Comparison of ENCODE assay signal across 9 mouse cellular contexts in genomic region chr5:142384911-142385660, GRCm38 (mm10). TPM values are rescaled to one million over a fixed set of nuclear protein-coding genes. Genes with fewer than 3 reads are reported as not detected.
DNase-seq lines count a peak whose midpoint lies in the region; ATAC-seq and TF ChIP-seq lines count a peak whose summit lies in the region.
"Had no signal": no experiment of that assay in that cellular context is flagged by ENCODE, and none has a peak within 500 bp of the region (broad histone marks: within the 10 kb centered on the region; RNA-seq: fewer than 3 reads in every experiment).

No protein-coding gene starts in this region.

- peak overlapping the region; percentile 36; the same call in 1 of the 2 replicates for H3K27ac ChIP-seq in left cerebral cortex, adult 2 months
- peak overlapping the region; percentile 92 for H3K27ac ChIP-seq in embryonic facial prominence, embryonic 15.5 days (replicated peaks)
- peak overlapping the region; percentile 33 to 37; a peak in 1 of 4 replicates for H3K27ac ChIP-seq in heart, embryonic 14.5 days (replicated peaks in 1 of 2; ENCODE audit: control insufficient read depth in 1 of 2, insufficient read depth in 1 of 2, low read depth in 2 of 2, low read length in 2 of 2)
- H3K27ac ChIP-seq: macrophage had no signal

- no peak for TF ChIP-seq CTCF in left cerebral cortex, adult 2 months (IDR thresholded peaks at IDR 0.05)

- no peaks in the 10 kb centered on the region for H3K27me3 ChIP-seq in embryonic facial prominence, embryonic 15.5 days
- H3K27me3 ChIP-seq in heart, embryonic 14.5 days (ENCODE audit: control insufficient read depth, insufficient read depth, low read length): no peaks in the 10 kb centered on the region

- 15% methylated on average over 23 of the region's 23 CpGs for WGBS in embryonic facial prominence, embryonic 15.5 days
- WGBS in heart, embryonic 14.5 days: 36% methylated on average over 22 of the region's 23 CpGs

- no peak overlapping the region for H3K4me3 ChIP-seq in left cerebral cortex, adult 2 months
- no peak overlapping the region for H3K4me3 ChIP-seq in embryonic facial prominence, embryonic 15.5 days (replicated peaks)
- no peak overlapping the region for H3K4me3 ChIP-seq in heart, embryonic 14.5 days (ENCODE audit: control insufficient read depth in 1 of 2, insufficient read depth in 1 of 2, low read depth in 1 of 2, low read length in 2 of 2)

- no peaks in the 10 kb centered on the region for H3K36me3 ChIP-seq in embryonic facial prominence, embryonic 15.5 days
- no peaks in the 10 kb centered on the region for H3K36me3 ChIP-seq in heart, embryonic 14.5 days (ENCODE audit: control insufficient read depth, insufficient read depth, low read length)

- H3K4me1 ChIP-seq in embryonic facial prominence, embryonic 15.5 days: peaks cover 50% of the 10 kb centered on the region
- H3K4me1 ChIP-seq in heart, embryonic 14.5 days (ENCODE audit: control insufficient read depth in 2 of 2, insufficient read depth in 2 of 2, low read length in 2 of 2): peaks cover 6 to 12% of the 10 kb centered on the region in 2 experiments; a peak in 3 of 4 replicates

- no peaks in the 10 kb centered on the region for H3K9me3 ChIP-seq in embryonic facial prominence, embryonic 15.5 days (replicated peaks)
- no peaks in the 10 kb centered on the region for H3K9me3 ChIP-seq in heart, embryonic 14.5 days (ENCODE audit: control insufficient read depth, low read length)

- intact Hi-C loops in left cerebral cortex, adult 2 months (cut with DNase I): no loop called here

- H3K9ac ChIP-seq in embryonic facial prominence, embryonic 15.5 days: no peak overlapping the region
- no peak overlapping the region for H3K9ac ChIP-seq in heart, embryonic 14.5 days (ENCODE audit: low read length)

- ATAC-seq in embryonic facial prominence, embryonic 15.5 days (ENCODE audit: insufficient number of reproducible peaks, low FRiP score, low TSS enrichment, low read depth): 0 out of 2 replicates have a peak, but pooled peaks have one; percentile 31
- no peak for ATAC-seq in heart, embryonic 14.5 days (ENCODE audit: insufficient number of reproducible peaks, insufficient read depth, low FRiP score, low read depth)
- ATAC-seq in megakaryocyte, adult 5-6 weeks (ENCODE audit: poor library complexity, severe bottlenecking): peak; percentile 83
- no peak for ATAC-seq in inflammation-experienced regulatory T-cells, adult 6 months

- DNase-seq in left cerebral cortex, adult 2 months (ENCODE audit: extremely low spot score in 1 of 2, low spot score in 2 of 2): peak in 1 of 2 experiments; percentile 47
- DNase-seq in left cerebral cortex, adult 8-10 months (ENCODE audit: low spot score in 2 of 2): no peak
- DNase-seq in right cerebral cortex, postnatal 4 days: peak; percentile 40
- DNase-seq in frontal cortex, postnatal 14 days (ENCODE audit: low spot score in 2 of 2): no peak

- H3K4me2 ChIP-seq in embryonic facial prominence, embryonic 15.5 days (replicated peaks): peak overlapping the region; percentile 22; the same call in 1 of the 2 replicates
- H3K4me2 ChIP-seq in heart, embryonic 14.5 days (ENCODE audit: low read length): no peak overlapping the region

RNA-seq across cellular contexts. Expression of gene Foxk1, which starts 16.2 kb away (rescaled TPM):
- total RNA-seq in left cerebral cortex, adult 2 months (2021): 10 to 100 TPM; 40.4 to 46.1 TPM
- 10 to 100 TPM; 39.6 to 43.1 (median 42.7) TPM for total RNA-seq in left cerebral cortex, adult 8-10 months (2022)
- polyA plus RNA-seq in embryonic facial prominence, embryonic 15.5 days (2015; fragmentation: Nextera tagmentation; extraction: Ambion mirVana): 6.5 and 6.6 TPM in 2 replicates
- polyA plus RNA-seq in heart, embryonic 14.5 days (2014; fragmentation: Nextera tagmentation; extraction: Ambion mirVana): 3.9 and 5.3 TPM in 2 replicates
- 21.2 and 21.4 TPM in 2 replicates for total RNA-seq in megakaryocyte, adult 5-6 weeks (2015)
- 14.5 and 19.0 TPM in 2 replicates for total RNA-seq in megakaryocyte, adult 5-6 weeks (2017)
- polyA plus RNA-seq in inflammation-experienced regulatory T-cells, adult 6 months (2017; shearing (Covaris generic)): 10 to 100 TPM in 1 of 3 experiments, 1 to 10 TPM in 2; 6.3 to 10.1 (median 8.5) TPM

Comparison
In these comparisons a context has a peak if more than half of its experiments do, and no peak if none do; other contexts are left out.
1. H3K27ac ChIP-seq: peak in every context shown above with its lines; median percentile 92 in embryonic facial prominence, embryonic 15.5 days; 36 in left cerebral cortex, adult 2 months; 35 in heart, embryonic 14.5 days.
2. ATAC-seq: peak in embryonic facial prominence, embryonic 15.5 days (single experiment) and megakaryocyte, adult 5-6 weeks (single experiment); none in heart, embryonic 14.5 days (single experiment) and inflammation-experienced regulatory T-cells, adult 6 months (single experiment).